Mouse (Mus musculus) forebrain, embryonic 15.5 days (tissue): ENCODE measurements around the gene Pcgf2. TPM values are rescaled to one million over a fixed set of nuclear protein-coding genes. Genes with fewer than 3 reads are reported as not detected.

ENCODE experiments used
- ATAC-seq: fragments of 200-750 bp; cut with Nextera tagmentation; replicated peaks from 2 replicates; pipeline ENCODE4 v1.8.0; 2017; ENCODE audit warnings: mild to moderate bottlenecking, moderate TSS enrichment, moderate library complexity
- H3K27ac ChIP-seq: fragments of 300-500 bp; sonication (generic); replicated peaks from 2 replicates; pipeline ENCODE4 v1.5.1; 2015; ENCODE audit warnings: mild to moderate bottlenecking, inconsistent platforms
- H3K27me3 ChIP-seq: fragments of 300-500 bp; sonication (generic); 2 replicates; pipeline ENCODE4 v1.6.1; 2015; ENCODE audit warnings: inconsistent platforms
- H3K36me3 ChIP-seq: fragments of 300-500 bp; sonication (generic); 2 replicates; pipeline ENCODE4 v1.6.1; 2015; ENCODE audit warnings: mild to moderate bottlenecking, inconsistent platforms
- H3K4me1 ChIP-seq: fragments of 300-500 bp; sonication (generic); 2 replicates; pipeline ENCODE4 v1.6.1; 2015; ENCODE audit warnings: inconsistent platforms
- H3K4me2 ChIP-seq: fragments of 300-500 bp; sonication (generic); replicated peaks from 2 replicates; pipeline ENCODE4 v1.6.1; 2015; ENCODE audit warnings: mild to moderate bottlenecking, inconsistent platforms
- H3K4me3 ChIP-seq: fragments of 300-500 bp; sonication (generic); 2 replicates; pipeline ENCODE4 v1.5.1; 2015; ENCODE audit warnings: mild to moderate bottlenecking, inconsistent platforms
- H3K9ac ChIP-seq: fragments of 300-500 bp; sonication (generic); replicated peaks from 2 replicates; pipeline ENCODE4 v1.6.1; 2015; ENCODE audit warnings: mild to moderate bottlenecking, inconsistent platforms
- H3K9me3 ChIP-seq: fragments of 300-500 bp; sonication (generic); 2 replicates; pipeline ENCODE4 v1.6.1; 2016; ENCODE audit warnings: inconsistent platforms
- WGBS: fragments of 180-500 bp; shearing (Covaris S2); methylation state at CpG from one replicate; pipeline ENCODE4 v1.1.7; 2015; ENCODE audit warnings: mixed read lengths; 5-methylcytosine and 5-hydroxymethylcytosine counted together
- polyA plus RNA-seq: library from polyadenylated mRNA; unstranded; fragments of >200 nt; fragmentation: Nextera tagmentation; extraction: Ambion mirVana; gene quantifications from 2 replicates; pipeline ENCODE4 v1.2.1, GENCODE M21; 2015

Gene Pcgf2
- polyA plus RNA-seq, 1 experiment from 2014 or later, result 18.8 TPM

DNA sequence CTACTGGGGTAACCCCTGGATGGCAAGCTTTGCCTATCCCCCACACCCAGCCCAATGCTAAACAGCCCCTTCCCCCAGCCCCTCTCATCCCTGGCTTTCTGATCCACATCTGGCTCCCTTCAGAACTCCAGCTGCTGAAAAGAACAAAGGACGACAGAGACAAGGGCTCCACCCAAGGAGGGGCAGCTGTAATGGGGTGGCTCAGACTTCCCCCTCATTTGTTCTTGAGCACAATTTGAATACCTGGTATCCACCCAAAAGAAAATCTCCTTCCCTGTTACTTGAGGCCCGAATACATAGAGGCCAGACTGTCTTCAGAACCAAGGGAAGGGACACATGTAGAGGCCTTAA, 29.1 kb downstream of the Pcgf2 start:
- Histone ChIP-seq H3K27ac (0 out of 2 replicates have a peak overlapping the region, but pooled peaks have one; percentile 31), H3K4me1 (peaks cover 24% of the 10 kb centered on the region), H3K4me3 (no peak overlapping the region), H3K27me3 (no peaks in the 10 kb centered on the region), H3K9me3 (no peaks in the 10 kb centered on the region), H3K4me2 (no peak overlapping the region), H3K36me3 (peaks cover 59% of the 10 kb centered on the region), H3K9ac (no peak overlapping the region)
- WGBS, result 47% methylated on average over 2 of the region's 2 CpGs
- ATAC-seq, result no peak

DNA sequence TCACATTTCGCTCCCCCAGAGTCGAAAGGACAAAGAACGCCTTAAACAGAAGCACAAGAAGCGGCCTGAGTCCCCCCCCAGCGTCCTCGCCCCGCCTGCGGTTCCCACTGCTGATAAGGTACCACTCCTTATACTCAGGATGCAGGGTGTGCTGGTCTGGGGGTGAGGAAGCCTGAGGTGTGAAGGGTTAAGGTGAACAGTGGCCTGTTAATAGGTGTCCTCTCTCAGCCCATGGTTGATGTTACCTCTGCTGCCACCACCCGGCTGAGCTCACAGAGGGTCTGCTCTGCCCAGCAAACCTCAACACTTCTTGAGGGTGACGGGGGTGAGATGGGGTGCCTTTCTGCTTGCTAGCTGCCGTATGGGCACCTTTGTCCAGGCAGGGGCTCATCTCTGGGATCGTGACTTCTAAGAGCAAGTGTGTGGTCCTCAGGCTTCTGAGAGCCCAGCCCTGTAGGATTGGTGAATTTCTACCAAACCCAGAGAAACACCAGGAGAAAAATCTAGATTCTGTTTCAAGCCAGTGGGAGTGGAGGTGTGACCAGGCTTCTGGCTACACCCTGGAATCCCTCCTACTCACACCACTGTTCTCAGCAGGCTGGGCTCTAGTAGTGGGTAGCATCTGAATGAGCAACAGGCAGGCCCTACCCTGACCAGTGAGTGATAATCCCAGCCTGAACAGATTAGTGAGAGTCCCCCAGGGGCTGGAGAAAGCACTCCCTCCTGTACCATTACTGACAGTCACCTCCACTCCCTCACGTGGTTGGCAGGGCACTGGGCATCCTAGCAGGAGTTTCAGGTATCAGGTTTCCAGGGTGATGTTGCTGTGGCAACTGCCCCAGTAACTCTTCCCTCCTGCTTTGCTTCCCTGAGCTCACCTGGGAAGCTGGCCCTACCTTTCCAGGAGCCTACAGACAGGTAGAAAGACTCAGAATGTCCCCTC, 29.8 kb downstream of the Pcgf2 start:
- Histone ChIP-seq H3K4me2 (no peak overlapping the region), H3K27ac (no peak overlapping the region), H3K4me1 (peaks cover 25% of the 10 kb centered on the region), H3K27me3 (no peaks in the 10 kb centered on the region), H3K9me3 (no peaks in the 10 kb centered on the region), H3K4me3 (no peak overlapping the region), H3K9ac (no peak overlapping the region), H3K36me3 (peaks cover 62% of the 10 kb centered on the region)
- ATAC-seq, result no peak
- 63% methylated on average over 13 of the region's 13 CpGs for WGBS

DNA sequence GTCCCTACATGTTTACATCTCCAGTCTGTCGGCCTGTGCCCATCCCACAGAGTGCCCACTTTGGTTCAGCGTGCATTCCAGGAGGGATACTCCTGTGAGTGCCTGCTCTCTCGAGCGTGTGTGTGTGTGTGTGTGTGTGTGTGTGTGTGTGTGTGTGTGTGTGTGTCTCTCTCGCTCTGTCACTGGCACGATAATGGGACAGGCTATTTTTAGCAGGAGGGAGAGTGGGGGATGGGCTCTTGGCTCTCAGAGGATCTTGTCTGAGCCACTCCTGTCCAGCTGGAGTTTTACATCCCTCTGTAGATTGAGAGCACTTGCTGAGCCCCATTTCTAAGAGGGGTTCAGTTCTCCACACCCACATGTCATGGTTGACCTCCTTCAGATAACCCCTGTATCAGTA, 30.5 kb downstream of the Pcgf2 start:
- 20% methylated on average over 6 of the region's 6 CpGs for WGBS
- no peaks in the 10 kb centered on the region for H3K27me3 ChIP-seq
- H3K36me3 ChIP-seq, result peaks cover 59% of the 10 kb centered on the region
- H3K27ac ChIP-seq, result peak overlapping the region; percentile 60
- peaks cover 32% of the 10 kb centered on the region for H3K4me1 ChIP-seq
- no peak for ATAC-seq
- no peaks in the 10 kb centered on the region for H3K9me3 ChIP-seq
- no peak overlapping the region for H3K9ac ChIP-seq
- H3K4me2 ChIP-seq, result no peak overlapping the region
- H3K4me3 ChIP-seq, result no peak overlapping the region

DNA sequence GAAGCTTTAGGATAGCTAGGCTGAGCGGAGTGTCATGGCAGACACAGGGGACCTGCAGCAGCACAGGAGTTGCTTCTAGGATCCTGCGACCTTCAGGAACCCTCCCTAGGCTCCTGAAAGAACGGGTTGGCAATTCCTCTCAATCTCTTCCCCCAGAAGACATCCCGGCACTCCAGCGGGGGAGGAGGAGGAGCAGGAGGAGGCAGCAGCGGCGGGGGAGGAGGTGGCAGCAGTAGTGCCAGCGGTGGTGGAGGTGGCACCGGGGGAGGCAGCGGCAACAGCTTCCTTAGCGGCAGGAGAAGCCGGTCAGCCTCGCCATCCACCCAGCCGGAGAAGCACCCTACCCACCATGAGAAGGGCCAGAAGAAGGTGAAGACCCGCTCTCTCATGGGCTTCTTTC, 31.0 kb downstream of the Pcgf2 start:
- H3K27me3 ChIP-seq, result no peaks in the 10 kb centered on the region
- 41% methylated on average over 15 of the region's 15 CpGs for WGBS
- no peak for ATAC-seq
- peak overlapping the region; percentile 60 for H3K27ac ChIP-seq
- H3K36me3 ChIP-seq, result peaks cover 54% of the 10 kb centered on the region
- peaks cover 38% of the 10 kb centered on the region for H3K4me1 ChIP-seq
- no peak overlapping the region; the same call in 1 of the 2 replicates for H3K4me2 ChIP-seq
- no peak overlapping the region for H3K4me3 ChIP-seq
- H3K9me3 ChIP-seq, result no peaks in the 10 kb centered on the region
- no peak overlapping the region for H3K9ac ChIP-seq

DNA sequence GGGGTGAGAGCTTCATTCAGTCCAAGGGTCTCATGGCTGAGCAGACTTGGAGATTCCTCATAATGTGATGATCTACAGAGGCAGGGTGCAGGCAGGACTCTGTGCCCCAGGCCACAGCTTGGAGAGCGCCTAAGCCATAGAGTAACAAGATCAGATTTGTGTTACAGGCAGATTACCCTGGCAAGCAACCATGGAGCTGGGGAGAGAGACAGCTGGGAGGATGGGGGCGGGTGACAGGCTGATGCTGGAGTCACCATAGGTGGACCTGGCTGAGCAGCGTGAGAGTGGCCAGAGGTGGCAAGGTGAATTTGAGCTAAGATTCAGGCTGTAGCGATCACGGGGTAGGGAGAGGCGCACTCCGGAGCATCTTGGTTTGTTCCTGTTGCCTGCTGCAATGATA, 32.1 kb downstream of the Pcgf2 start:
- Histone ChIP-seq H3K9me3 (no peaks in the 10 kb centered on the region), H3K36me3 (peaks cover 46% of the 10 kb centered on the region), H3K4me1 (peaks cover 39% of the 10 kb centered on the region), H3K27ac (no peak overlapping the region), H3K9ac (no peak overlapping the region), H3K27me3 (no peaks in the 10 kb centered on the region), H3K4me3 (no peak overlapping the region), H3K4me2 (no peak overlapping the region)
- ATAC-seq, result no peak
- WGBS, result 89% methylated on average over 7 of the region's 7 CpGs

DNA sequence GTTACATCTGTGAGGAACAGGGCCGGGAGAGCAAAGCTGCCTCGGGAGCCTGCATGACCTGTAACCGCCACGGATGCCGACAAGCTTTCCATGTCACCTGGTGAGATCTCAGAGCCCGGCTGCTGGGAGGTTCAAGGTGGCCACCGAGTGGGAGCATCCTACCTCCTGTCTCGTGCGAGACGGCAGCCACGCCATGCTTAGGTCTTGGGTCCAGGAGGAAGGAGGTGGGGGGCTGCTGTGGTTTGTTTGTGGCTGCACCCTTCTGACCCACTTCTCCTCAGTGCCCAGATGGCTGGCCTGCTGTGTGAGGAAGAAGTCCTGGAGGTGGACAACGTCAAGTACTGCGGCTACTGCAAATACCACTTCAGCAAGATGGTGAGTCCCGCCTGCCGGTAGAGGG, 33.5 kb downstream of the Pcgf2 start:
- Histone ChIP-seq H3K27me3 (peaks cover 8% of the 10 kb centered on the region), H3K36me3 (peaks cover 33% of the 10 kb centered on the region; the same call in 1 of the 2 replicates), H3K27ac (no peak overlapping the region), H3K9me3 (no peaks in the 10 kb centered on the region), H3K9ac (no peak overlapping the region), H3K4me3 (no peak overlapping the region), H3K4me1 (peaks cover 50% of the 10 kb centered on the region), H3K4me2 (no peak overlapping the region)
- 93% methylated on average over 15 of the region's 15 CpGs for WGBS
- no peak for ATAC-seq

DNA sequence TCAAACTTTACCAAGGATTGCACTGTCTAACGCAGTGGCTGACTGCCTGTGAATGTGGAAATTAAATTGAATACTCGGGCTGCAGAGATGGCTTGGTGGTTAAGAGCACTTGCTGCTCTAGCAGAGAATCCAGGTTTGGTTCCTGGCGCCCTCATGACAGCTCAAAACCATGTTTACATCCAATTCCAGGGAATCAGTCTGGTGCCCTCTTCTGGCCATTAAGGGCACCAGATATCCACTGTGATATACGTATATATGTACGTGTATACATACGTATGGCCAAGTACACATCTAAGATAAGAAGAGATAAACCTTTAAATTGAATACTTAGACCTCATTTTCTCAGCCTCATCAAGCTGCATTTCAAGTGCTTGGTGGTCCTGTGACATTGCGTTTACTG, 34.1 kb downstream of the Pcgf2 start:
- Histone ChIP-seq H3K27me3 (peaks cover 14% of the 10 kb centered on the region), H3K9me3 (no peaks in the 10 kb centered on the region), H3K4me3 (no peak overlapping the region), H3K4me2 (no peak overlapping the region), H3K9ac (no peak overlapping the region), H3K36me3 (peaks cover 27% of the 10 kb centered on the region; the same call in 1 of the 2 replicates), H3K4me1 (peaks cover 54% of the 10 kb centered on the region), H3K27ac (no peak overlapping the region)
- ATAC-seq, result no peak
- 92% methylated on average over 7 of the region's 7 CpGs for WGBS

DNA sequence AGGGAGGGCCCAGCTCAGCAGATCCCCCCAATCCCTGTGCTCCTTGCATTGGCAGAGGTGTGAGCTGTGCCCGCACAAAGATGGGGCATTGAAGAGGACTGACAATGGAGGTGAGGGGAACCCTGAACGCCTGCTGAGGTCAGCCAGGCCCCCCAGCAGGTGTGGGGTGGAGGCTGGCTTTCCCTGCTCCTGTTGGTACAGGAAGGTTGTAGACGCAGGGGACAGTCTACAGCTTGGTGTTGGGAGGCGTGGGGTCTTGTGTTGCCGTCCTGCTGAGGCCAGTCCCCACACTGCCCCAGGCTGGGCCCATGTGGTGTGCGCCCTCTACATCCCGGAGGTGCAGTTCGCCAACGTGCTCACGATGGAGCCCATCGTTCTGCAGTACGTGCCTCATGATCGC, 34.9 kb downstream of the Pcgf2 start:
- Histone ChIP-seq H3K4me1 (peaks cover 58% of the 10 kb centered on the region), H3K36me3 (peaks cover 22% of the 10 kb centered on the region; the same call in 1 of the 2 replicates), H3K9me3 (no peaks in the 10 kb centered on the region), H3K9ac (no peak overlapping the region), H3K4me2 (peak overlapping the region; percentile 70; the same call in 1 of the 2 replicates), H3K27me3 (peaks cover 17% of the 10 kb centered on the region), H3K27ac (no peak overlapping the region), H3K4me3 (no peak overlapping the region)
- WGBS, result 86% methylated on average over 13 of the region's 13 CpGs
- no peak for ATAC-seq

DNA sequence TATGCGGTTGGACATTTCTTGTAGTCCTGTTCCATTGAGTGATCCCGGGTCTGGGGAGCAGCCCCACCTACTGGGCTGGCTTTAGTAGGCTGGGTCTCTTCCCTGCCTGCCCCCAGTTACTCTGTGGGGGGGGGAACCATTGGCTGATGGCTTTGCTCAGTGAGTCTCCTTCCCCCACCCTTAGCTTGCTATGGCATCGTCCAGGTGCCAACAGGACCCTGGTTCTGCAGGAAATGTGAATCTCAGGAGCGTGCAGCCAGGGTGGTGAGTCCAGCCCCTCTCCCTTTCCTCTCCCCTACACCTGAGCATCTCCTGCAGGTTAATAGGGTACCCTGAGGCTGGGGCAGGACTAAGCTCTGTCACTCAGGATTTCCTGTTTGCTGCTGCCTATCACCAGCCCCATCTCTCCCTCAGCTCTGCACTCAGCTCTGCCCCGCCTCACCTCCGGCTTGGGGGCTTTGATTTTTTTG, 35.5 kb downstream of the Pcgf2 start:
- 30% methylated on average over 6 of the region's 6 CpGs for WGBS
- ATAC-seq, result no peak
- Histone ChIP-seq H3K4me3 (peak overlapping the region; percentile 94), H3K9ac (peak overlapping the region; percentile 76; the same call in 1 of the 2 replicates), H3K27me3 (peaks cover 17% of the 10 kb centered on the region), H3K9me3 (no peaks in the 10 kb centered on the region), H3K36me3 (peaks cover 22% of the 10 kb centered on the region; the same call in 1 of the 2 replicates), H3K27ac (no peak overlapping the region), H3K4me1 (peaks cover 53% of the 10 kb centered on the region), H3K4me2 (peak overlapping the region; percentile 70)

DNA sequence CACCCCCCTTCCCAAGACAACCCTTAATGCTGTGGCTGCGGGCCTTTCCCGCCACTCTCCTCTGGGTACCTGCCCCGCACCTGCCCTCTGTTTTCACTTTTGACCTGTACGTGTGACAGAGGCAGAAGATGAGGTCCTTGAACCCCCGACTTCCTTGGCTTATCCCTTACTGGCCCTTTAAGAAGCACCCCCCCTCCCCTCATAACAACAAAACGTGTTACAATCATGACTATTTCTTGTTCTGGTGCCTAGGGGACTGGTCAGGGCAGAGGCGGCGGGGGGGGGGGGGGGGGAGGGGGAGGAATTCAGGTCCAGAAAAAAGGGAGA, 36.0 kb downstream of the Pcgf2 start:
- no peak for ATAC-seq
- Histone ChIP-seq H3K36me3 (peaks cover 22% of the 10 kb centered on the region; the same call in 1 of the 2 replicates), H3K4me3 (peak overlapping the region; percentile 94), H3K9ac (peak overlapping the region; percentile 76), H3K9me3 (no peaks in the 10 kb centered on the region), H3K4me2 (peak overlapping the region; percentile 70), H3K4me1 (peaks cover 53% of the 10 kb centered on the region), H3K27ac (peak overlapping the region; percentile 81), H3K27me3 (peaks cover 17% of the 10 kb centered on the region)
- 0% methylated on average over 6 of the region's 8 CpGs for WGBS

DNA sequence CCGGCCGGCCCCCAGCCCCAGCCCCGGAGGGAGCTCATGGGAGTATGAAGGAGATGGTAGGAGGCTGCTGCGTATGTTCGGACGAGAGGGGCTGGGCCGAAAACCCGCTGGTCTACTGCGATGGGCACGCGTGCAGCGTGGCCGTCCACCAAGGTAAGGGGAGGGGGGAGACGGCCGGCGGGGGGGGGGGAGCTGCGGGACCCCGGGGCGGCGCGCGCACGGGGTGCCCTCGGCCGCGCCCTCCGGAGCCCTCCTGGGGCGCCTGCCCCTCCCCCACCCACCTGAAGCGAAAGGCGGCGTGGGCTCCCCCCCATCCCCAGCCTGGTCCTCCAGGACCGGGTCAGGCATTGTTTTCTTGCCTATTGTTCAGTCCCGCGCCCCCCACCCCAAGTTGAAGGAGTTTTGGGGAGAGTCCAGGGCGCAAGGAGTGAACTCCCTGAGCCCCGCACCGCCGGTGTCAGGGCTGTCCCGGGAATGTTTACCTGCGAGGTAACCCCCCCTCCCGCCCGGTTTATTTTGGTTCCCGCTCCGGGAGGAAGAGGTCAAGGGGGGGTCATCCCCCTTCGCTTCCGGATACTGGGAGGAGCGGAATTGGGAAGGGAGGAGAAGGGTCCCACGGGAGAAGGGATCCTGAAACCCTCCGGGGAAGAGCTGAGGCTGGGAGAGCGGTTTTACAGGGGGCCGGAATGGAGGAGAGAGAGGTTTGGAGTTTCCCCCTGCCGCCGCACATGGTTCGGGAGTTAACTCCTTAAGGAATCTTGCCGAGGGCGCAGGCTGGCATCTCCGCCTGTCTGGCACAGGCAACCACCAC, 36.6 kb downstream of the Pcgf2 start:
- peaks cover 17% of the 10 kb centered on the region for H3K27me3 ChIP-seq
- H3K4me2 ChIP-seq, result peak overlapping the region; percentile 70
- peaks cover 22% of the 10 kb centered on the region; the same call in 1 of the 2 replicates for H3K36me3 ChIP-seq
- peak overlapping the region; percentile 81 for H3K27ac ChIP-seq
- peaks cover 51% of the 10 kb centered on the region for H3K4me1 ChIP-seq
- H3K9me3 ChIP-seq, result no peaks in the 10 kb centered on the region
- WGBS, result 2% methylated on average over 42 of the region's 57 CpGs
- peak overlapping the region; percentile 94 for H3K4me3 ChIP-seq
- H3K9ac ChIP-seq, result peak overlapping the region; percentile 76
- peak; percentile 29; the same call in 1 of the 2 replicates for ATAC-seq
